Mouse (Mus musculus) thymus, adult 2 months (tissue): ENCODE results near the gene Fxyd5. TPM values are rescaled to one million over a fixed set of nuclear protein-coding genes. Genes with fewer than 3 reads are reported as not detected.

Experiments used
- DNase-seq: peaks from one replicate; pipeline ENCODE4 v3.0.0; 2021
- H3K27ac ChIP-seq: fragments of 200-500 bp; 2 replicates; pipeline ENCODE4 v1.5.1; 2012; ENCODE audit warnings: low read length, control low read depth; ENCODE audit not compliant: control insufficient read depth, insufficient read depth
- H3K27me3 ChIP-seq: fragments of 200-500 bp; 2 replicates; pipeline ENCODE4 v1.6.1; 2012; ENCODE audit warnings: mild to moderate bottlenecking, low read length, moderate library complexity, mixed read lengths; ENCODE audit not compliant: control insufficient read depth, insufficient read depth
- H3K36me3 ChIP-seq: fragments of 200-500 bp; 2 replicates; pipeline ENCODE4 v1.6.1; 2012; ENCODE audit warnings: mild to moderate bottlenecking, low read length, moderate library complexity; ENCODE audit not compliant: control insufficient read depth, insufficient read depth
- H3K4me1 ChIP-seq: fragments of 200-500 bp; replicated peaks from 2 replicates; pipeline ENCODE4 v1.6.1; 2012; ENCODE audit warnings: low read length; ENCODE audit not compliant: control insufficient read depth, insufficient read depth
- H3K4me3 ChIP-seq: fragments of 200-500 bp; 2 replicates; pipeline ENCODE4 v1.5.1; 2012; ENCODE audit warnings: mild to moderate bottlenecking, low read length, control low read depth, moderate library complexity; ENCODE audit not compliant: control insufficient read depth, insufficient read depth
- CTCF ChIP-seq: fragments of 200-500 bp; IDR thresholded peaks from 2 replicates; pipeline ENCODE4 v1.5.1; 2012; ENCODE audit warnings: mild to moderate bottlenecking, control low read depth, low read length, moderate library complexity, borderline replicate concordance; ENCODE audit not compliant: control insufficient read depth, poor library complexity, insufficient read depth; ENCODE audit errors: extremely low read depth
- POLR2A ChIP-seq: fragments of 200-500 bp; IDR thresholded peaks from 2 replicates; pipeline ENCODE4 v1.6.1; 2012; ENCODE audit warnings: mild to moderate bottlenecking, low read length, control low read depth, moderate library complexity; ENCODE audit not compliant: control insufficient read depth, poor library complexity, insufficient read depth; ENCODE audit errors: extremely low read depth
- WGBS: fragments of 180-500 bp; shearing (Covaris S2); methylation state at CpG from one replicate; pipeline ENCODE4 v1.1.7; 2018; 5-methylcytosine and 5-hydroxymethylcytosine counted together
- polyA plus RNA-seq: library from polyadenylated mRNA; depleted of rRNA; stranded (reverse); fragments of >200 nt; gene quantifications from 2 replicates; pipeline ENCODE4 v1.2.3, GENCODE M21; 2012

Fxyd5 gene
- polyA plus RNA-seq, 1 experiment = 283 TPM

DNA sequence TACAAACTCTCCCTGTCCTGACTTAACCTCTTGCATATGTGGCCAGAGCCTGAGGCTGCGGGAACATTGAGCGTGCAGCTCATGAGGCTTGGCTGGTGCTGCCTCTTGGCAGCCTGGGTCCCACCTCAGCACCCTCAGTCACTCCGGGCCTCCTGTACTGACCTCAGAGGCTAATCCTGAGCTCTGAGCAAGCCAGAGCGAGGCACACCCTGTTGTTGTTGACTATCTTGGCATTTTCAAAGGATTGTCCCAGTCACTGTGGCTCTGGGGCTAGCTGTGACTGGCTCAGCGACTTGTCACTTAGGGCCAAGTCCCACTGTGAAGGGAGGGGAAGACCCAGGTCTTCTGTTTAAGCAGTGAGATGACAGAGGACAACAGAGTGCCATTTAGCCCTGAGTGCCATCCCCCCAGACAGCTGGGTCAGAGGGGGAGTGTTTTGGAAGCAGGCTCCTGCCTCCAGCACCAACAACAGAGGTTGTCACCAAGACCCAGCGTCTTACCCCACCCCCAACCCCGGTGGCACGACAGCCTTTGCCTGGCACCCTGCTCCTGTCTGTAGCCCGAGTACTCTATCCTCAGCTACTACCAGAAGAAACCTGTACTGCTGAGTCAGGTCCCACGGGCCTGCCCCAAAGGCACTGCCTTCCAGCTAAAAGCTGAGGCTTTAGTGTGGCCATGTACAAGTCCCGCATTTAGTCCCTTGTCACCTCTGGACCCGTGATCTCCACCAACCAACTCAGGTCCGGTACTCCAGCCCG lies 40.7 kb upstream of the Fxyd5 start:
- H3K27me3 ChIP-seq = no peaks in the 10 kb centered on the region
- TF ChIP-seq CTCF = no peak
- TF ChIP-seq POLR2A = no peak
- H3K4me3 ChIP-seq = no peak overlapping the region
- no peak for DNase-seq
- H3K36me3 ChIP-seq = no peaks in the 10 kb centered on the region
- WGBS = 83% methylated on average over 14 of the region's 14 CpGs
- H3K4me1 ChIP-seq = peaks cover 13% of the 10 kb centered on the region
- no peak overlapping the region for H3K27ac ChIP-seq

DNA sequence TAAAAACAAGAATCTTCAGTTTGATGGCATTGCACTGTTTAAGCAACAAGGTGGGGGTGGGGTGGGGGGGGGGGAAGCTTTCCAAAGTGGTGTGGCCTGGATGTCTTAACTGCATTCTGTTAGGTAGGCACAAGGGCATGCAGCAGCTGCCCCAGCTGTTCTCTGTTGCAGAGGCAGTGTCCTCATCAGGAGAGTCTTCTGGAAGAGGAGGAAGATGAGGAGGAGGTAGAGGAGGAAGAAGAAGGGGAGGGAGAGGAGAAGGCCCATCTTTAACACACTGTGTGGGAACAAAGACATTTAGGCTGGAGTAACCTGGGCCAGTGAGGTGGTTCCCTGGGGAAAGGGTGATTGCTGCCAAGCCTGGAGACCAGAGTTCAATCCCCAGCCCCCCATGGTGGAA lies 39.8 kb upstream of the Fxyd5 start:
- no peak for DNase-seq
- H3K36me3 ChIP-seq = no peaks in the 10 kb centered on the region
- H3K4me1 ChIP-seq = peaks cover 6% of the 10 kb centered on the region
- TF ChIP-seq CTCF (no peak), POLR2A (no peak)
- no peak overlapping the region for H3K4me3 ChIP-seq
- no peak overlapping the region for H3K27ac ChIP-seq
- no peaks in the 10 kb centered on the region for H3K27me3 ChIP-seq

DNA sequence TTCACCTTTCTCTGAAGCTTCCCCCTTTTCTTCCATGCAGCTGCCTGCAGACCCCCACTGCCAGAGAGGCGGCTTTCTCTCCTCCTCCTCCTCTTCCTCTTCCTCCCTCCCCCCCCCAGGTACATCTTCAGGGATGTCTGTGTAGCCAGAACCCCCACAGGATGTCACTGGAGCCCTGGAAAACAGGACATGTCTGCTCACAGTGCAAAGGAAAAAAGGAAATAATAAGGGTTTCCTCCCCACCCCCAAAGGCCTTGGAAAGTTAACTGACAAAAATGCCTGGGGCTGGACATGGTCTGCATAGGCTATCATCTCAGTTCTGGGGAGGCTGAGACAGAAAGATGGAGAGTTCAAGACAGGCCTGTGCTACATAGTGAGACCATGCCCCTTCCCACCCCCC lies 38.8 kb upstream of the Fxyd5 start:
- TF ChIP-seq CTCF (no peak), POLR2A (no peak)
- H3K4me3 ChIP-seq = no peak overlapping the region
- no peak for DNase-seq
- H3K36me3 ChIP-seq = no peaks in the 10 kb centered on the region
- H3K4me1 ChIP-seq = 0 out of 2 replicates have a peak, but pooled peaks cover 2% of the 10 kb centered on the region
- 75% methylated on average over 1 of the region's 1 CpGs for WGBS
- H3K27ac ChIP-seq = no peak overlapping the region
- no peaks in the 10 kb centered on the region for H3K27me3 ChIP-seq

DNA sequence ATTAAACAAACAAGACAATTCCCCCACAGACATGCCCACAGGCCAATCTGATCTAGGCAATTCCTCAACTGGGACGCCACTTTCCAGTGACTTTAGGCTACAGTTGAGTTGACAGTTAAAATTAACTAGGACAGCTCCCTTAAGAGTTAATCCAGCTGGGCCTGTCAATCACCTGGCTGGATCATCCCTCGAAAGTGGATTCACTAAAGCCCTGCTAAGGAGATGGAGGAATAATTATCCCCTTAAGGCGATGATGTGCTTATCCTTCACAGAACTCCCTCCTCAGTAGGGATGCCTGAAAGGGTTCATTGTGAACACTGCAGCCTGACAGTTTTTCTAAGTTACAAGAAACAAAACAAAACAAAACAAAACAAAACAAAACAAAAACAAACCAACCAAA lies 38.3 kb upstream of the Fxyd5 start:
- TF ChIP-seq POLR2A = no peak
- TF ChIP-seq CTCF = no peak
- Histone ChIP-seq H3K36me3 (no peaks in the 10 kb centered on the region), H3K4me1 (0 out of 2 replicates have a peak, but pooled peaks cover 2% of the 10 kb centered on the region), H3K27ac (no peak overlapping the region), H3K4me3 (no peak overlapping the region), H3K27me3 (no peaks in the 10 kb centered on the region)
- no peak for DNase-seq
- 92% methylated on average over 3 of the region's 3 CpGs for WGBS

DNA sequence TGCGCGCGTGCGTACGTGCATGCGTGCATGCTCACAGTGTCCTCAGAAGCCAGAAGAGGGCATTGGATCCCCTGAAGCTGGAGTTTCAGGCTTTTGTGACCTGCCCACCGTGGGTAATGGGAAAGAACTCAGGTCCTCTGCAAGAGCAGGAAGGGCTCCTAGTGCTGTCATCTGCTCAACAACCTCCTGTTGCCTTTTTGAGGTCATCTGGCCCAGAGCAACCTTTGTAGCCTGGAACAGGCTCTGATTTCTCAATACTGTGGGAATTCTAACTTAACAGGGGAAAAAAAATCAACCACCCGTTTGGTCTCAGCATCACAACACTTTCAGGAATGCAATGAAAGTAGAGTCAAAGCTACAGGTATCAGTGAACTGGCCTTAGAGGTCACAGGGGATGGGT lies 37.4 kb upstream of the Fxyd5 start:
- no peaks in the 10 kb centered on the region for H3K27me3 ChIP-seq
- 91% methylated on average over 8 of the region's 8 CpGs for WGBS
- TF ChIP-seq POLR2A (no peak), CTCF (no peak)
- H3K4me3 ChIP-seq = no peak overlapping the region
- no peak for DNase-seq
- H3K36me3 ChIP-seq = no peaks in the 10 kb centered on the region
- no peaks in the 10 kb centered on the region for H3K4me1 ChIP-seq
- no peak overlapping the region for H3K27ac ChIP-seq

DNA sequence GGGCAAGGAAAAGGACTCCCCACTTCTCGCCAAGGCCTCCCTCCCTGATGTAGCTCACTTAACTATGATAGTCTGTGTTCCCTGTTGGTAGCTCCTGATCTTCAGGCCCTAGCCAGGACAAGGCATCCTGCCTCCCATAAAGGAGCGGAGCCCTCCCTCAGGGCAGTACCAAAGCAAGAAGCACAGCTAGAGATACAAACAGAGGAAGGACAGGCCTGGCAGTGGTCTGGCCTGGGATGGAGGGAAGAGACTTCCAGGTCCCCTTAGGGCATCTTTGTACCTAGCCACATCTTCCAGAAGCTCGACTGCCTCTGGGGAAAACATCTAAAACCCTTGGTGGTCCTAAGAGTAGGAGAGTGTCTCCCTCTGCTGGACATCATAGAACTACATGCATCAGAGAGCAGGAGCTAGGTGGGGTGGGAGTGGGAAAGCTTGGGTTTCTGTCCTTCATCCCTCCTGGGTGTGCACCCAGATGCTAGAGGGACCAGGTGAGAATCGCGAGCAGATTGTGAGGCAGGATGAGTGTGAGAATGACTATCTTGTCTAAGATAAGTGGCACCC lies 35.7 kb upstream of the Fxyd5 start:
- TF ChIP-seq POLR2A (no peak), CTCF (peak; percentile 45; the same call in 1 of the 2 replicates)
- Histone ChIP-seq H3K4me1 (no peaks in the 10 kb centered on the region), H3K4me3 (no peak overlapping the region), H3K36me3 (no peaks in the 10 kb centered on the region), H3K27ac (no peak overlapping the region), H3K27me3 (no peaks in the 10 kb centered on the region)
- 44% methylated on average over 5 of the region's 5 CpGs for WGBS
- DNase-seq = peak; percentile 31

DNA sequence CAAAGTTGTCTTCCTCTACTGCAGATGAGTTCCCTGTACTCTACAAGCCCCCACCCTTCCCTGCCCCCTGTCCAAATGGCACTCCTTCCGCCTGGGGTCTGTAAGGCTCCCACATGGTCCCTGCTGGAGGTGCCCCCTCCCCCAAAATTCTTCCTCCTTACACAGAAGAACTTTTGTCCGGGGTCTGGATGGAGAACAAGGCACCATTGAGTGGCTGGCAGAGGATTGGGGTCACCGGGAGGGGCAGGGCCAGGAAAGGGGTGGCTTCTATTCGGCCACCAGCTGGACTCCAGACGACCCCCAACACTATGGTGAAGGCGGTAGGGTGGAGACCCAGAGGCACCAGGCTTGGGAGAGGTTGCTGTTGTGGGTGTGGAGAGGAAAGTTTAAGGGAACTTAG lies 35.2 kb upstream of the Fxyd5 start:
- Histone ChIP-seq H3K4me1 (no peaks in the 10 kb centered on the region), H3K27me3 (no peaks in the 10 kb centered on the region), H3K36me3 (no peaks in the 10 kb centered on the region), H3K4me3 (no peak overlapping the region), H3K27ac (no peak overlapping the region)
- DNase-seq = no peak
- TF ChIP-seq CTCF = no peak
- TF ChIP-seq POLR2A = no peak
- WGBS = 88% methylated on average over 6 of the region's 6 CpGs
